Mouse (Mus musculus) embryonic facial prominence, embryonic 11.5 days (tissue): ENCODE measurements at regions not wholly inside any gene's neighbourhood (a gene's known extent, or its start where the extent isn't known, plus 50 kb on each side); places are given as distances from the start of the nearest gene placed in this dataset.
"Not testable (repeated sequence)": the region's sequence is repeated elsewhere in the genome, so short reads cannot be mapped to it uniquely, and the experiment has no call there.

ENCODE experiments used
- ATAC-seq: fragments of 200-750 bp; cut with Nextera tagmentation; replicated peaks from 2 replicates; pipeline ENCODE4 v1.8.0; 2017; ENCODE audit warnings: low read depth; ENCODE audit not compliant: insufficient number of reproducible peaks, low FRiP score, low TSS enrichment
- DNase-seq: peaks from one replicate; pipeline ENCODE4 v3.0.0-alpha.2; 2015; ENCODE audit warnings: low spot score
- H3K27ac ChIP-seq: fragments of 300-500 bp; sonication (generic); replicated peaks from 2 replicates; pipeline ENCODE4 v1.5.1; 2014; ENCODE audit warnings: mild to moderate bottlenecking, low read depth, low read length, control low read depth
- H3K27me3 ChIP-seq: fragments of 300-500 bp; sonication (generic); 2 replicates; pipeline ENCODE4 v1.6.1; 2014; ENCODE audit warnings: mild to moderate bottlenecking, low read length, moderate library complexity, mixed read lengths; ENCODE audit not compliant: control insufficient read depth, insufficient read depth
- H3K36me3 ChIP-seq: fragments of 300-500 bp; sonication (generic); replicated peaks from 2 replicates; pipeline ENCODE4 v1.6.1; 2014; ENCODE audit warnings: low read depth, mild to moderate bottlenecking, low read length, moderate library complexity, mixed read lengths; ENCODE audit not compliant: control insufficient read depth, insufficient read depth
- H3K4me1 ChIP-seq: fragments of 300-500 bp; sonication (generic); 2 replicates; pipeline ENCODE4 v1.6.1; 2014; ENCODE audit warnings: low read length, mixed read lengths; ENCODE audit not compliant: control insufficient read depth, insufficient read depth
- H3K4me2 ChIP-seq: fragments of 300-500 bp; sonication (generic); 2 replicates; pipeline ENCODE4 v1.6.1; 2014; ENCODE audit warnings: low read depth, mild to moderate bottlenecking, control low read depth, low read length, moderate library complexity
- H3K4me3 ChIP-seq: fragments of 300-500 bp; sonication (generic); 2 replicates; pipeline ENCODE4 v1.5.1; 2014; ENCODE audit warnings: low read depth, low read length, control low read depth
- H3K9ac ChIP-seq: fragments of 300-500 bp; sonication (generic); replicated peaks from 2 replicates; pipeline ENCODE4 v1.6.1; 2014; ENCODE audit warnings: mild to moderate bottlenecking, control low read depth, low read length
- H3K9me3 ChIP-seq: fragments of 300-500 bp; sonication (generic); replicated peaks from 2 replicates; pipeline ENCODE4 v1.6.1; 2016; ENCODE audit warnings: mild to moderate bottlenecking, low read length, inconsistent platforms, mixed read lengths; ENCODE audit not compliant: control insufficient read depth
- WGBS: fragments of 180-500 bp; shearing (Covaris S2); extraction: QIAGEN DNeasy Blood & Tissue Kit; methylation state at CpG from one replicate; pipeline ENCODE4 v1.1.7; 2014; 5-methylcytosine and 5-hydroxymethylcytosine counted together

DNA sequence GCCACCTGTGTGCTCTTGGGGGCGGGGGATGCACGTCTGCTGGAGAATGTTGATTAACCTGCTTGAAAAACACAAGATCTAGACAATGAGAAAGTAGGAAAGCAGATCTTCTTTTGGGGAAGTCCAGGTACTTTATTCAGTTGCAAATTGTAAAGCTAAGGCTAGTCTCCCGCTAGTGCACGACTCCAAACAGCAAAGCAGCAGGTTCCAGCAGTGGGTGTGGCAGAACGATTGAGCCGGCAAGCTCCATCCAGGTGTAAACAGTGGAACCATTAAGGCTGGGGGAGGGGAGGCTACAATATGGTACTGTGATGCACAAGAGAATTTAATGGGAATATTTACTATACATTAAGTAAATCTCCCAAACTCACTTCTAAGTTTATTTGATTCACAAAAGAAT lies 448.6 kb upstream of the Cobl start:
- H3K36me3 ChIP-seq, H3K4me2 ChIP-seq, H3K27ac ChIP-seq, H3K4me1 ChIP-seq, H3K27me3 ChIP-seq, H3K9ac ChIP-seq, ATAC-seq, DNase-seq, H3K4me3 ChIP-seq, H3K9me3 ChIP-seq: not testable (repeated sequence)
- WGBS: 40% methylated on average over 6 of the region's 6 CpGs

DNA sequence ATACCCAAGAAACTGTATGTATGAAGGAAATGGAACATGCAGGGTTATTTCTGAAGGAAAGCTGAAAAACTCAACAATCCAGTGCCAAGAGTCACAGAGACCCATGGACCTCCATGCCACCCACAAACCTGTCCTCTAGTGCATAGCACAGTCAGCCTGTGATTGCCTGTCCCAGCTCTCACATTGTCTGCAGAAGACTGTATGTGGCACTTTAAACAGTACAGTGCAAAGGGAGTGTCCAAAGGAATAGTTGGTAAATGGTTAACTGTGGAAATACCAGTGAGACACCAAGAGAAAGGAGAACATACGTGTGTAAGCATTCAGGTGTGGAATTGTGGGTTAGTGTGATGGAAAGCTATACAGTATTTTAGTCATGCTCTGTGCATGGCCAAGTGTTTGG lies 409.0 kb upstream of the Cobl start:
- Histone ChIP-seq H3K4me3 (no peak overlapping the region), H3K27me3 (no peaks in the 10 kb centered on the region), H3K9me3 (no peaks in the 10 kb centered on the region), H3K9ac (no peak overlapping the region), H3K36me3 (no peaks in the 10 kb centered on the region), H3K4me1 (no peaks in the 10 kb centered on the region), H3K4me2 (no peak overlapping the region), H3K27ac (no peak overlapping the region)
- ATAC-seq (no peak), DNase-seq (no peak)
- 74% methylated on average over 1 of the region's 1 CpGs for WGBS

DNA sequence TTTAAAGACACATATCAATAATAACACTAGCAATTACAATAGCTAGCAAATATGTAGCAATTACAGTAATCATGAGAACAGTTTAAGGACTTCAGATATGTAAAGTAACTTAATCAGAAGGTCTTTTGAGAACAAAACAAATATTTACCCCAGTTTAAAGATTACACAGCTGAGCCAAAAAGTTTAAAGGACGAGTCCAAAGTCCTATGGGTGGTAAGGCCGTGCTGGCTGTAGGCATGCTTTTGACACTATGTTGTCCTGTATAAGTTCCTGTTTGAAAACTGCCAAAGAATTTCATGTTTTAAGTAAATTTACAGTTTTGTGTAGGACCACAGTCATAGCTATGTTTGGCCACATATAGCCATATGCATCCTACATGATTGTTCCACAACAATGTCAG lies 408.0 kb upstream of the Cobl start:
- no peaks in the 10 kb centered on the region for H3K4me1 ChIP-seq
- 77% methylated on average over 2 of the region's 2 CpGs for WGBS
- ATAC-seq (no peak), DNase-seq (no peak)
- no peaks in the 10 kb centered on the region for H3K9me3 ChIP-seq
- no peaks in the 10 kb centered on the region for H3K27me3 ChIP-seq
- no peak overlapping the region for H3K4me2 ChIP-seq
- no peaks in the 10 kb centered on the region for H3K36me3 ChIP-seq
- no peak overlapping the region for H3K27ac ChIP-seq
- no peak overlapping the region for H3K4me3 ChIP-seq
- no peak overlapping the region for H3K9ac ChIP-seq

DNA sequence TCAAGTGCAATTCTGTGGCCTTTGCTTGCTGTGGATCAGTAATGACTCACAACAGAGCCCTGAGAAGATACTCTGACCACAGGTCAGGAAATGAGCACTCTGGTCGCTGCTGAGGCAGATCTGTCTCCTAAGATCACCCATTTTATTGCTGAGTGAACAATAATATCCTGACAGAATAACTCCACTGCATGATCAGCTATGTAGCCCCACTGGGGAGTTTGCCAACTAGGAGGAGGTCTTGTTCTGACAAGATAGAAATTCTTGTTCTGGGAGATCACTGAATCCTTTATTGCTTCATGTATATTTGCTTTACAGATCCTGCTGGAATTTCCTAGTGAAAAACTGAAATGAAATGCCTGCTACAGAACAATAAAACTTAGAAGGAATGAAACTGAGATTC lies 407.6 kb upstream of the Cobl start:
- no peak overlapping the region for H3K4me3 ChIP-seq
- no peaks in the 10 kb centered on the region for H3K27me3 ChIP-seq
- no peak overlapping the region for H3K27ac ChIP-seq
- ATAC-seq: no peak
- no peaks in the 10 kb centered on the region for H3K4me1 ChIP-seq
- 40% methylated on average over 1 of the region's 1 CpGs for WGBS
- no peak for DNase-seq
- H3K9ac ChIP-seq: no peak overlapping the region
- no peaks in the 10 kb centered on the region for H3K36me3 ChIP-seq
- no peak overlapping the region for H3K4me2 ChIP-seq
- H3K9me3 ChIP-seq: no peaks in the 10 kb centered on the region

DNA sequence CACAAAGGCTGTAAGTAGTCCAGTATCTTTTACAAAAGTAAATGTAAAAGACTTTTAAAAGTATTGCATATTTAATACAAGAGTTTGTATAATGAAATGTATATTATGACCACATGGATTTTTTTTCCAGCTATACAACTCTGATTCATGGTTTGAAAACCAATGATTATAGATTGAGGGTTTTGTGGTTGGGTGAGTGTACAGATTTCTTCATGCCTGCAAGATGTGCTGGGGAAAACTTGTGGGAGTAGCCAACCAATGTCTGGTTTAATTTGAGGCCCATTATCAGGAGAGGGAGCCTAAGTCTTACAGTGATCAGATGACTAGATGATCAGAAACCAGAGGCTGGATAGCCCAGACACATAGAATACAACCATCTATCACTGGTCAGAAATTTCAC lies 402.8 kb upstream of the Cobl start:
- H3K4me2 ChIP-seq: no peak overlapping the region
- H3K4me1 ChIP-seq: no peaks in the 10 kb centered on the region
- ATAC-seq (no peak), DNase-seq (no peak)
- H3K27me3 ChIP-seq: no peaks in the 10 kb centered on the region
- H3K4me3 ChIP-seq: no peak overlapping the region
- no peak overlapping the region for H3K9ac ChIP-seq
- no peaks in the 10 kb centered on the region for H3K36me3 ChIP-seq
- H3K9me3 ChIP-seq: no peaks in the 10 kb centered on the region
- H3K27ac ChIP-seq: no peak overlapping the region

DNA sequence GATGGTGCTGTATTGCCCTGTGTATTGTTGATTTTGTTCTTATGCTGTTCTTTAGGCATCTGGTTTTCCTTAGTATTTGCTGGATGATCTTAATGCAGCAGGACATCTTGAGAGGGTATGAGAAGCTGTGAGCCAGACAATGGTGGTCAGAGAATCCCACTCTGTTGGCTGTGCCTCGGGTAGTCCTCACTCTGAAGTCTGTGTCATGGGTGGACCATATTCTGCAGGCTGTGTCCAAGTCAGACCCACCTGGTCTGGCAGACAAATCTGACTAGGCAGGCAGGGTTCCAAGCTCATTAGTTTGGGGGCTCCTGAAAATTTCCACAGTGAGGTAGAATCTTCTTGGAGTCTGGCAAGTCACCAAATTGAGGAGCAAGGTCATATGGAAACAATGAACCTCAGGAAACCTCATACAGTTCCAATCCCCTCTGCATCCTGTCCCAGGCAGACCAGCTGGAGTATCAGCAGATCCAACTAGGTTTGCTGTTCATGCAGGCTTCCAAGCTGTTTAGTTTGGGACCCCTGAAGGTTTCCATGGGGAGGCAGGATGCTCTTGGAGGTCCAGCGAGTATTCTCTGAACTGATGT lies 400.4 kb upstream of the Cobl start:
- H3K9ac ChIP-seq: no peak overlapping the region
- DNase-seq (no peak), ATAC-seq (no peak)
- no peaks in the 10 kb centered on the region for H3K36me3 ChIP-seq
- WGBS: 79% methylated on average over 2 of the region's 2 CpGs
- no peak overlapping the region for H3K4me3 ChIP-seq
- H3K9me3 ChIP-seq: no peaks in the 10 kb centered on the region
- H3K27ac ChIP-seq: no peak overlapping the region
- no peaks in the 10 kb centered on the region for H3K4me1 ChIP-seq
- no peaks in the 10 kb centered on the region for H3K27me3 ChIP-seq
- no peak overlapping the region for H3K4me2 ChIP-seq

DNA sequence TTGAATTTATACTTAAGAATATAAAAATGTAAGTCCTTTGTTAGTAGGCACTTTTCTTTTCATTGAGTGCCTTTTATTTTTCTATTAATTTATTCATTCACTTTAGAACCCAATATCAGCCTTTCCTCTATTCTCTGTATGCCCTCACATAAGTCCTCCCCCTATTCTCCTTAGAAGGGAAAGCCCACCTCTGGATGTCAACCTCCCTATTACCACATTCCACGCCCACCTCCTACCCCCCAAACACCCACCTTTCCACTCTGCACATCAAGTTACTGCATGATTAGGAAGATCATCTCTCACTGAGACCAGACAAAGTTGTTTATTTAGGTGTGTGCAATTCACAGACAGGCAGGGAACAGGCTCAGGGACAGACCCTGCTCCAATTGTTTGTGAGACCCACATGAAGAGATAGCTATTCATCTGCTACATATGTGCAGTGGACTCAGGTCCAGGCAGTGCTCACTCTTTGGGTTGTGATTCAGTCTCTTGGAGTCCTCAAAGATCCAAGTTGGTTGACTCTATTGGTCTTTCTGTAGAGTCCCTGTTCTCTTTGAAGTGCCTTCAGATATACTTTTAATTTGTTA lies 394.7 kb upstream of the Cobl start:
- Histone ChIP-seq H3K27me3 (no peaks in the 10 kb centered on the region), H3K9me3 (no peaks in the 10 kb centered on the region), H3K4me2 (no peak overlapping the region), H3K36me3 (no peaks in the 10 kb centered on the region), H3K9ac (no peak overlapping the region), H3K27ac (no peak overlapping the region), H3K4me3 (no peak overlapping the region), H3K4me1 (no peaks in the 10 kb centered on the region)
- ATAC-seq: peak; percentile 54; the same call in 1 of the 2 replicates
- 68% methylated on average over 1 of the region's 1 CpGs for WGBS
- no peak for DNase-seq

DNA sequence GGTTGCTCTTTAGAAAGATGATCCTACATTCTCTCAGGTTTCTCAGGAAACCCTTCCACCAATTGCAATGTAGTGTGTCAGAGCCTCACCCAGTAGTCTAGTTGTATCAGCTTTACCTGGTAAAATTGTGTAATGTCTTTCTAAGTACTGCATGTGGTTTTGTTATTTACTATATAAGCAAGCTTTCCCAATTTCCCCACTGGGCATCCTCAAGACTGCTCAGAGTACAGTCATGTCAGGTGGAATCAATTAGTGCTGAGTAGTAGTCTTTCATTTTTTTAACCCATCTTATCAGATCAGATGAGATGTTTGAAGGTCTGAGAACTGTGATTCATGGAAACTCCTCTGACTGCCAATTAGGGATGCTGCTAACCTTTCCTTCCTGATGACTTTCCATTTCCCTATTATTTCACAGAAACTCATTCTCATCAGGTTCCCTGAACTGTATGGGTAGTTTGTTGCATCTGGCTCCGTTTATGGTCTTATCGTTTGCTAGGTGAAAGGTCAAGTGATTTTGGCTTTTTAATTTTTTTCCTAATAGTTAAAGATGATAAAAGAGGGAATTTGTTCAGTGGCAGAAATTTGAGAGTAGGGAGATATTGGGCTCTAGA lies 393.6 kb upstream of the Cobl start:
- ATAC-seq (peak; percentile 67; the same call in 1 of the 2 replicates), DNase-seq (peak; percentile 54)
- 68% methylated on average over 2 of the region's 2 CpGs for WGBS
- Histone ChIP-seq H3K4me2 (no peak overlapping the region), H3K4me3 (no peak overlapping the region), H3K4me1 (no peaks in the 10 kb centered on the region), H3K9me3 (no peaks in the 10 kb centered on the region), H3K36me3 (no peaks in the 10 kb centered on the region), H3K27ac (no peak overlapping the region), H3K9ac (no peak overlapping the region), H3K27me3 (no peaks in the 10 kb centered on the region)
